Mouse (Mus musculus): Measurements from ENCODE around the gene Cct3. TPM values are rescaled to one million over a fixed set of nuclear protein-coding genes. Genes with fewer than 3 reads are reported as not detected.
A peak's percentile ranks its signal among the peaks of the same experiment; 100 is the strongest.
"Not testable (repeated sequence)": the region's sequence is repeated elsewhere in the genome, so short reads cannot be mapped to it uniquely, and the experiment has no call there.

Gene Cct3
- 100 to 1,000 TPM; 184 to 199 TPM for total RNA-seq (2021)

GRCm38 (mm10) chr3:88296561-88297318 is at the start of gene Cct3, which contains the start of gene Tsacc:
Gene Cct3, plus strand, starts transcription at chr3:88297116.
Gene Tsacc, minus strand, starts transcription at chr3:88296999.
- peak; percentile 94 for DNase-seq (ENCODE audit: low spot score)
- intact Hi-C loops (cut with DNase I), result no loop called here

GRCm38 (mm10) chr3:88247666-88248065 is 49.2 kb upstream of the Cct3 start:
- intact Hi-C loops (cut with DNase I), result loop anchor here (10.0 kb wide), 1 partner anchor 243 kb away; the partner anchor contains the start of gene Bcan
- no peak for DNase-seq (ENCODE audit: low spot score)

GRCm38 (mm10) chr3:88248406-88248805 is 48.5 kb upstream of the Cct3 start:
- DNase-seq (ENCODE audit: low spot score), result no peak
- intact Hi-C loops (cut with DNase I), result loop anchor here (10.0 kb wide), 1 partner anchor 244 kb away; the partner anchor contains the start of gene Bcan

GRCm38 (mm10) chr3:88252739-88253138 is 44.2 kb upstream of the Cct3 start:
- no peak for DNase-seq (ENCODE audit: low spot score)
- intact Hi-C loops (cut with DNase I), result no loop called here

DNA sequence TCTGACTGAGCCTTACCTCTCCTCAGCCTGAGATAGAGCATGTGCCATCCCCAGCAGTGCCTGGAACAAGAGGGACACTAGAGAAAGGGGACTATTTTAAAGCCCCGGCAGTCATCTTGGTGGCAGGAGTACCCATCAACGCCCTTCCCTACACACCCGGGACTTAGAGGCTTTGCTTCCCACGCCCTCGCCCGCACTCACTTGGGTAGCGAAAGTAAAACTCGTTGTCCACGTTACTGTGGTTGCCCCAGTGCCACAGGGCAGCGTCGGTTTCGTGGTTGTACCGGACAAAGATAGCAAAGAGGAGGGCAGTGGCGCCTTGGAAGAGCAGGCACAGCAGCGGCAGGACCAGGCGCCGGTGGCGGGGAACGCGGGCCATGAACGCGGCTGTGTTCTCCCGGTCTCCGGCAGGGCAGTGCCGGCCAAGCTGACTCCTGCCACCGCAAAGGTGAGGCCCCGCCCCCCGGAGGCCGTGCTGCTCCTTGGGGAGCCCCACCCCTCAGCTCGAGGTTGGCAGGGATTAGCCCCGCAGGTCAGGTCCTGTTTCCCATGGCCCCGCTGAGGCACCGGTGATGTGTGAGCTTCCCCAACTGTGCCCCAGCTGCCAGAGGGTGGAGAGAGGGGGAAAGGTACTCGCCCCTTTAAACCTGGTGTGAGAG is 42.5 kb upstream of the Cct3 start, which contains the start of gene Rhbg:
Gene Rhbg (minus strand): TSS at position 442 of the 659 bp plus-strand sequence.
- intact Hi-C loops (cut with DNase I), result no loop called here
- DNase-seq (ENCODE audit: low spot score), result no peak

- intact Hi-C loops (cut with DNase I), result no loop called here
- no peak for DNase-seq (ENCODE audit: low spot score)
Measured at GRCm38 (mm10) chr3:88255950-88256349, 41.0 kb upstream of the Cct3 start.

GRCm38 (mm10) chr3:88256382-88256781 is 40.5 kb upstream of the Cct3 start:
- DNase-seq (ENCODE audit: low spot score), result no peak
- intact Hi-C loops (cut with DNase I), result no loop called here

DNA sequence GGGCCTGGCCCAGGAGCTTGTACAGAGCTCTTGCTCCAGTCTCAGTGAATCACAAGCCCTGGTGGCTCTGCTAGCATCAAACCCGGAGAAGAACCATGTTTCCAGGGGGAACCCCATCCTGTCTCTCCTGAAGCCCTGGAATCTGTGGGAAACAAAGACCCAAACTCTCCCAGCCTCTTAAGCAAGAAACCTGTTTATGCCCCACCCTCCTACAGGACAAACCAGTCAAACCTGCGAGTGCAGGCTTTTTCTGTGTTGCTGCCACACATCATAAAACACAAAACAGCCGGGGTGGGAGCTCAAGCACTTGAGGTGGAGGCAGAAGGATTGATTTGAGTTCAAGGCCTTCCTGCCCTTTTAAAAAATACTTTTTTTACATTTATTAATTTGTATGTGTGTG is 34.6 kb upstream of the Cct3 start:
- intact Hi-C loops (cut with DNase I), result no loop called here
- no peak for DNase-seq (ENCODE audit: low spot score)

GRCm38 (mm10) chr3:88268014-88268413 is 28.9 kb upstream of the Cct3 start:
- DNase-seq (ENCODE audit: low spot score); intact Hi-C loops (cut with DNase I): not testable (repeated sequence)

DNA sequence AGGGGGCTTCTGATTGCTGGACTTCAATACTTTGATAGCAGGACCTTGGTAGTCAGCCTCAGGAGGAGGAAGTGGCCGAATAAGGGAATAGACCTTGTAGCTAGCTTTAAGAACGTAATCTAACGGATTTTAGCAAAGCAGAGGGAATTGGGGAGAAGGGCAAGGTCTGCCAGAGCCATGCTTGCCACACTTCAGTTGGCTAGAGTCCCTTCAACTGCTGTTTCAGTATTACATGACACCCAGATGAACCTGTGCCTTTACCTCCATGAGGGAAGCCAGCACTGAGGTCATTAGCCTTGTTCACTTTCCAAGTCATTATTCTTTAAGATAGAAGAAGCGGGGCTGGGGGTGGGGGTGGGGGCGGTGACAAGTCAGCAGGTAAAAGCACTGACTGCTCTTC is 27.9 kb upstream of the Cct3 start:
- intact Hi-C loops (cut with DNase I), result no loop called here

GRCm38 (mm10) chr3:88271298-88271697 is 25.6 kb upstream of the Cct3 start:
- DNase-seq (ENCODE audit: low spot score); intact Hi-C loops (cut with DNase I): not testable (repeated sequence)

More for the DNA sequence above, 27.9 kb upstream of the Cct3 start:
- DNase-seq (ENCODE audit: low spot score), result no peak

DNA sequence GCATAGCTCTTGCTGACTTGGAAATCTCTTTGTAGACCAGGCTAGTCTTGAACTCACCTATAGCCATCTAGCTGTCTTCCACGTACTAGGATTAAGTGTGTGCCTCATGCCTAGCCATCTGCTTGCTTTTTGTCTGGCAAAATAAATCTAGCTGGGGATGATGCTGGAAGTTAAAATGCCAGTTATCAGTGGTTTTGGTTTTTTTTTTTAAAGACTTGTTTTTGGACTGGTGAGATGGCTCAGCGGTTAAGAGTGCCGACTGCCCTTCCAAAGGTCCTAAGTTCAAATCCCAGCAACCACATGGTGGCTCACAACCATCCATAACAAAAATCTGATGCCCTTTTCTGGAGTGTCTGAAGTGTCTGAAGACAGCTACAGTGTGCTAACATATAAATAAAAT is 25.1 kb upstream of the Cct3 start:
- intact Hi-C loops (cut with DNase I), result no loop called here
- no peak for DNase-seq (ENCODE audit: low spot score)

DNA sequence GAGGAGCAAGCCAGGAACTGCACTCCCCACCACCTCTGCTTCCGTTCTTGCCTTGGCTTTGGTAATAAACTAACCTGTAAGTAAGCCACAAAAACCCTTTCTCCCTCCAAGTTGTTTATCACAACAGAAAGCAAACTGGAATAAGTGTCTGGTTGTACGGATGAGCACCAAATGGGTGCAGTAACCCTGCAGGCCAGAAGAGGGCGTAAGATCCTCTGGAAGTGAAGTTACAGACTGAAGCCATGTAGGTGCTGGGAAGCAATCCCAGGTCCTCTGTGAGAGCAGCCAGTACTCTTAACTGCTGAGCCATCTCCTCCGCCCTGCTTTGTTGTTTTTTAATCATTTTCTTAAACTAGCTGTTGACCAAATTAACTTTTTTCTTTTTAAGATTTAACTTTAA is 22.9 kb upstream of the Cct3 start:
- intact Hi-C loops (cut with DNase I), result no loop called here

DNA sequence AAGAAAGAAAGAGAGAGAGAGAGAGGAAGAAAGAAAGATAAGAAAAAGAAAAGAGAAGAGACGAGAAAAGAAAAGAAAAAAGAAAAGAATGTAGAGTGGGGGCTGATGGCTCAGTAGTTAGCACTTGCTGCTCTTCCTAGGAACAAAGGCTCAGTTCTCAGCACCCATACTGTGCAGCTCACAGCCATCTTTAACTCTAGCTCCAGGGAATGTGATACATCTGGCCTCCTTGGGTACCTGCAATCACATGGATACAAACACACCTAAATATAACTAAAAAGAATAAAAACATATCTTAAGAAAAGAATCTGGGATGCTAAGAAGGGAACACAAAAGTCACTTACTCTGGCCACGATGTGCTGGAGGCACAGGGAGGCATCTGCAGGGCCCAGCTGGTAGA is 20.8 kb upstream of the Cct3 start:
- intact Hi-C loops (cut with DNase I), result no loop called here
- no peak for DNase-seq (ENCODE audit: low spot score)

More for the DNA sequence above, 22.9 kb upstream of the Cct3 start:
- no peak for DNase-seq (ENCODE audit: low spot score)

GRCm38 (mm10) chr3:88276529-88277143 is 20.3 kb upstream of the Cct3 start:
- intact Hi-C loops (cut with DNase I), result no loop called here
- DNase-seq (ENCODE audit: low spot score), result no peak

DNA sequence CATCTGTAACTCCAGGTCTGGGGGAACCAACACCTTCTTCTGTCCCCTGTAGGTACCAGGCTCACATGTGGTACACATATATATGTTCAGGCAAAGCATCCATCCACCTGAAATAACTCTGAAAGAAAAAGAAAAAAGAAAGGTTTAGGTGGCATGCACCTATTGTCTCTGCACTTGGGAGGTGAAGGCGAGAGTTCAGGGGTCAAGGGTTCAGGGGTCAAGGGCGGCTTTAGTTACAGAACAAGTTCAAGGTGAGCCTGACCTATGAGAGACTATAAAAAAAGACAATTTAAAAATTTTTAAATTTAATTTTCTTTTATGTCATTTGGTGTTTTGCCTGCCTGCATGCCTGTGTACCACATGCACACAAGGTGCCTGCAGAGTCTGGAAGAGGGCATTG is 16.9 kb upstream of the Cct3 start:
- no peak for DNase-seq (ENCODE audit: low spot score)
- intact Hi-C loops (cut with DNase I), result no loop called here

DNA sequence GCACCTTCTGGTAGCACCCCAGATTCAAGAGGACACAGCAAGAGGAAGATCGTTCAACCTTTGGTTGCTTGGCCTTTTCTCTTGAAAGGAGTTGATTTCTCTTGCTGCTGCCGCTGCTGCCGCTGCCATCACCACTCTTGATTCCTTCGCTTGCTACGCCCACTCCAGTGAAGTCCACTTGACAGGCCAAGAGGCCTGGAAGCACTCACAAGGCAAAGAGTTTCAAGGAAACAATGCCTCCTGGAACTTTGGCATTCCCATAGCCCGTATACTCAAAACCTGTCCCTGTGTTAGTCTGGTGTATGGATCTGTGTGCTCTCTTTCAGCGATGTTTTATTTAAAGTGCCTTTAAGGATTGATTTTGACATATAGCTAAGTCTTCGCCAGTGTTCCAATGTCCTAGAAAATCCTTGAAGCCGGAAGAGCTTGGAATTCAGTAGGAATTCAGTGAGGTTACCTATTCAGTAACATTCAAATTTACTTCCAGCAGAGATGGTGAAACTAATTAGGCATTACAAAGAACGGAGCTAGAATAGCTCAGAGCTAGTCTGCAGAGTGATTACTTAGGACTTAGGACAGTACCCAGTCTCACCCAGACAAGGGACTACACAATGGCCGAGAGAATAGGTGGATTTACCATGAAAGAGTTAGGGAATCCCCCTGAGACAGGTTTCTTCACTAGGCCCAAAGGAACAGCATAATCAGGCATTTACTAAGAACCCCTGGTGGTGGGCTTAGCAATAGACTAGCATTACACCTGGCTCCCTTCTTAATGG is 15.6 kb upstream of the Cct3 start:
- DNase-seq (ENCODE audit: low spot score), result not testable (repeated sequence)

GRCm38 (mm10) chr3:88284815-88285564 is 11.9 kb upstream of the Cct3 start:
- DNase-seq (ENCODE audit: low spot score); intact Hi-C loops (cut with DNase I): not testable (repeated sequence)

More for the DNA sequence above, 15.6 kb upstream of the Cct3 start:
- intact Hi-C loops (cut with DNase I), result not testable (repeated sequence)

DNA sequence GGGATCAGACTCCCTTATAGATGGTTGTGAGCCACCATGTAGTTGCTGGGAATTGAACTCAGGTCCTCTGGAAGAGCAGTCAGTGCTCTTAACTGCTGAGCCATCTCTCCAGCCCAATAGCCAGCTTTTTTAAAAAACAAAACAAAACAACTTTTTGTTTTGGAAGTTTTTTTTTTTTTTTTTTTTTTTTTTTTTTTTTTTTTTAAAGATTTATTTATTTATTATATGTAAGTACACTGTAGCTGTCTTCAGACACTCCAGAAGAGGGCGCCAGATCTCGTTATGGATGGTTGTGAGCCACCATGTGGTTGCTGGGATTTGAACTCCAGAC is 11.4 kb upstream of the Cct3 start:
- DNase-seq (ENCODE audit: low spot score); intact Hi-C loops (cut with DNase I): not testable (repeated sequence)
